Mouse (Mus musculus): Measurements from ENCODE around the gene Rbm12. TPM values are rescaled to one million over a fixed set of nuclear protein-coding genes. Genes with fewer than 3 reads are reported as not detected.
"Not testable (repeated sequence)": the region's sequence is repeated elsewhere in the genome, so short reads cannot be mapped to it uniquely, and the experiment has no call there.

Gene Rbm12
- total RNA-seq (2015) (34.4 and 44.8 TPM in 2 replicates), total RNA-seq (2017) (33.6 and 59.0 TPM in 2 replicates)

GRCm38 (mm10) chr2:156111358-156112079 is at the start of gene Rbm12, which contains the start of gene Cpne1:
Rbm12 (minus strand) TSS chr2:156111978.
Cpne1 (minus strand) TSS chr2:156111965.
- ATAC-seq (replicated peaks; ENCODE audit: poor library complexity), result peak; percentile 85

- ATAC-seq (replicated peaks; ENCODE audit: poor library complexity), result no peak
Observed at GRCm38 (mm10) chr2:156151538-156151937, 39.8 kb upstream of the Rbm12 start.

- no peak for ATAC-seq (replicated peaks; ENCODE audit: poor library complexity)
Observed at GRCm38 (mm10) chr2:156147316-156147915, 35.6 kb upstream of the Rbm12 start.

- no peak for ATAC-seq (replicated peaks; ENCODE audit: poor library complexity)
Observed at GRCm38 (mm10) chr2:156146272-156146989, 34.7 kb upstream of the Rbm12 start.

GRCm38 (mm10) chr2:156145486-156146130 is 33.8 kb upstream of the Rbm12 start:
- ATAC-seq (replicated peaks; ENCODE audit: poor library complexity), result no peak

GRCm38 (mm10) chr2:156143953-156144724 is 32.4 kb upstream of the Rbm12 start, which contains the start of the genes Romo1 and Nfs1:
Romo1 (plus strand) TSS chr2:156144039.
Nfs1 (minus strand) TSS chr2:156144186.
- peak; percentile 94 for ATAC-seq (replicated peaks; ENCODE audit: poor library complexity)

- ATAC-seq (replicated peaks; ENCODE audit: poor library complexity), result peak; percentile 4; the same call in 1 of the 2 replicates
Observed at GRCm38 (mm10) chr2:156143367-156143766, 31.6 kb upstream of the Rbm12 start.

- no peak for ATAC-seq (replicated peaks; ENCODE audit: poor library complexity)
Observed at GRCm38 (mm10) chr2:156142820-156143219, 31.0 kb upstream of the Rbm12 start.

GRCm38 (mm10) chr2:156135695-156136094 is 23.9 kb upstream of the Rbm12 start:
- ATAC-seq (replicated peaks; ENCODE audit: poor library complexity), result peak; percentile 52; the same call in 1 of the 2 replicates

GRCm38 (mm10) chr2:156134161-156134560 is 22.4 kb upstream of the Rbm12 start:
- no peak for ATAC-seq (replicated peaks; ENCODE audit: poor library complexity)

GRCm38 (mm10) chr2:156126992-156127391 is 15.2 kb upstream of the Rbm12 start, which contains the start of gene Gm28036:
Gm28036 (minus strand) TSS chr2:156127092.
- no peak for ATAC-seq (replicated peaks; ENCODE audit: poor library complexity)

GRCm38 (mm10) chr2:156123731-156124130 is 12.0 kb upstream of the Rbm12 start:
- no peak for ATAC-seq (replicated peaks; ENCODE audit: poor library complexity)

- ATAC-seq (replicated peaks; ENCODE audit: poor library complexity), result no peak
Observed at GRCm38 (mm10) chr2:156119566-156119965, 7.8 kb upstream of the Rbm12 start.

- not testable (repeated sequence) for ATAC-seq (replicated peaks; ENCODE audit: poor library complexity)
Observed at GRCm38 (mm10) chr2:156112080-156112423, 274 bp upstream of the Rbm12 start.

GRCm38 (mm10) chr2:156110627-156111357 is 986 bp downstream of the Rbm12 start:
- ATAC-seq (replicated peaks; ENCODE audit: poor library complexity), result peak; percentile 41

- no peak for ATAC-seq (replicated peaks; ENCODE audit: poor library complexity)
Observed at GRCm38 (mm10) chr2:156091926-156092325, 19.9 kb downstream of the Rbm12 start.

- no peak for ATAC-seq (replicated peaks; ENCODE audit: poor library complexity)
Observed at GRCm38 (mm10) chr2:156089799-156090198, 22.0 kb downstream of the Rbm12 start.

- no peak for ATAC-seq (replicated peaks; ENCODE audit: poor library complexity)
Observed at GRCm38 (mm10) chr2:156087391-156088110, 24.2 kb downstream of the Rbm12 start.

GRCm38 (mm10) chr2:156084541-156084940 is 27.2 kb downstream of the Rbm12 start:
- no peak for ATAC-seq (replicated peaks; ENCODE audit: poor library complexity)
